Mouse (Mus musculus) small intestine, adult 10 weeks (tissue): ENCODE results near the gene Hsd17b2. TPM values are rescaled to one million over a fixed set of nuclear protein-coding genes. Genes with fewer than 3 reads are reported as not detected.

Experiments used
- polyA plus RNA-seq: library from polyadenylated mRNA; stranded (reverse); fragments of 350-450 nt; fragmentation: Illumina TruSeq; extraction: RNeasy Lipid Tissue Mini Kit (QIAGEN cat#74804); gene quantifications from one replicate; pipeline ENCODE4 v1.2.3, GENCODE M21; 2014; ENCODE audit warnings: low replicate concordance

The Hsd17b2 gene
- 37.2 TPM for polyA plus RNA-seq

GRCm38 (mm10) chr8:117701859-117702258 lies at the start of gene Hsd17b2:
Gene Hsd17b2, plus strand, starts transcription at chr8:117701904.

DNA sequence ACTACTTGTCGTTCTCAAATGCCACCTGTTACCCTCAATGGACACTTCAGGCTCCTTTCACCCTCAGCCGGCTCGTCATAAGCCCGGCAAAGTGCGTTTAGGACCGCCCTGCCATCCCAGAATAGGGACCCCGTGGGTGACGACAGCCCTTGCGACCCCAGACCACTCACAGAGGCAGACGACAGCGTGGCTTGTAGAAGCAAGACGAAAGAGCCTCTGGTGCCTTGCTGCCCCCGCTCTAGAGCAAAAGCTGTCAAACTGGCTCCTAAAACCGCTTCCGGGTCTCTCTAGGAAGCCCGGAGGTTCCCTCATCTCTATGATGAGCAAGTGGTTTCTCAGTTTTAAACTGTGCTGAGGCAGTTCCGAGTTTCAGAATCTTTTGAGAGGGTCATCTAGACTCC lies 28.3 kb upstream of the Hsd17b2 start, which contains the start of gene Sdr42e1:
Gene Sdr42e1, minus strand, starts transcription at position 260 of the 401 bp plus-strand sequence.

GRCm38 (mm10) chr8:117801443-117802298 lies 100.0 kb downstream of the Hsd17b2 start, which contains the start of gene Mphosph6:
Gene Mphosph6, minus strand, starts transcription at chr8:117801943.

Other genes with a start within 250 kb of the Hsd17b2 start
- gene Plcg2, start 203.6 kb upstream of the Hsd17b2 start, polyA plus RNA-seq, result 1.0 TPM
- gene Sdr42e1, start 28.2 kb upstream of the Hsd17b2 start, polyA plus RNA-seq, result 8.7 TPM
- gene Mphosph6, start 100.0 kb downstream of the Hsd17b2 start, polyA plus RNA-seq, result 45.5 TPM